Mouse (Mus musculus) embryonic facial prominence, embryonic 10.5 days (tissue): ENCODE measurements around the gene Sap30bp. TPM values are rescaled to one million over a fixed set of nuclear protein-coding genes. Genes with fewer than 3 reads are reported as not detected.
A peak's percentile ranks its signal among the peaks of the same experiment; 100 is the strongest.

Experiments
- DNase-seq: peaks from one replicate; pipeline ENCODE4 v3.0.0-alpha.2; 2017; ENCODE audit warnings: low spot score
- H3K27ac ChIP-seq: fragments of 300-500 bp; sonication (generic); replicated peaks from 2 replicates; pipeline ENCODE4 v1.5.1; 2016; ENCODE audit warnings: mild to moderate bottlenecking
- H3K27me3 ChIP-seq: fragments of 300-500 bp; sonication (generic); replicated peaks from 2 replicates; pipeline ENCODE4 v1.6.1; 2016; ENCODE audit warnings: low read depth, mild to moderate bottlenecking; ENCODE audit not compliant: poor library complexity, severe bottlenecking
- H3K36me3 ChIP-seq: fragments of 300-500 bp; sonication (generic); replicated peaks from 2 replicates; pipeline ENCODE4 v1.6.1; 2016; ENCODE audit warnings: mild to moderate bottlenecking, moderate library complexity
- H3K4me1 ChIP-seq: fragments of 300-500 bp; sonication (generic); 2 replicates; pipeline ENCODE4 v1.6.1; 2016
- H3K4me3 ChIP-seq: fragments of 300-500 bp; sonication (generic); 2 replicates; pipeline ENCODE4 v1.5.1; 2016; ENCODE audit warnings: mild to moderate bottlenecking, moderate library complexity
- H3K9me3 ChIP-seq: fragments of 300-500 bp; sonication (generic); 2 replicates; pipeline ENCODE4 v1.6.1; 2016; ENCODE audit warnings: mild to moderate bottlenecking
- WGBS: fragments of 180-500 bp; shearing (Covaris S2); methylation state at CpG from one replicate; pipeline ENCODE4 v1.1.7; 2016; 5-methylcytosine and 5-hydroxymethylcytosine counted together
- polyA plus RNA-seq: library from polyadenylated mRNA; unstranded; fragments of >200 nt; fragmentation: Nextera tagmentation; extraction: Ambion mirVana; gene quantifications from 2 replicates; pipeline ENCODE4 v1.2.1, GENCODE M21; 2016

Gene Sap30bp
- polyA plus RNA-seq, 1 experiment from 2014 or later, result 50.8 TPM

DNA sequence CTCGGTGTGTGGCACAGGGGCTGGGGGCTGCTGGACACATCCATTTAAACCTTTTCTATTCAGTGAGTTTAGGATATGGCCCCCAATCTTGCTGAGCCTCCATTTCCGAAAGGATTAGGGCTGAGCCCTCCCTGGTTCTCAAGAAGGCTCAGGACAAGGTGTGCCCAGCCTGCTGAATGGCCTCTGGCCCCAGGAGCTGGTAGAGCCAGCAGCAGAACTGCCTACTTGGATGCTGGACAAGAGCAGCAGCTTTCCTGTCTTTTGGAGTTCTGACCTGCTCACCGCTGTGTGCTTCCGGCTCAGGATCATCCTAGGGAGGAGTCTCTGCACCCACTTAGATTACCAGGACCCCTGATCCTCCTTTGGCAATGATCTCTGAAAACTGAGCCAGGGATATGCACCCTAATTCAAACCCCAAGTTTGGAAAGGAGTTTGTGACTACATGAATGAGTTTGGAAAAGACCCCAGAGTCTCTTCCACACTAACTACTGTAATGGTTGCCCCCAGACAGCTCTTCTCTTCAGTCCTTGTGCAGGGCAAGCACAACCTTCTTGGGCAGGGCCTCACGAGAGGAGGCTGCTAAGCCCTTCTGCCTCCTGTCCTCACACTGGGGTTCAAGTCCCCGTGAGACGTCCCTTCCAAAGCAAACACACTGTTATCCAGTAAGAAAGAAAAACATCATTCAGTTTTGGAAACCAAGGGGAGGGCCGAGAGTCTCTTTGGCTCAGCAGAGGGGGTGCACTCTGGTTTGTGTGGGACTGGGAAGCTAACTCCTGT, 32.3 kb upstream of the Sap30bp start:
- WGBS, result 76% methylated on average over 8 of the region's 8 CpGs
- H3K36me3 ChIP-seq, result peaks cover 32% of the 10 kb centered on the region
- peak overlapping the region; percentile 59 for H3K27ac ChIP-seq
- DNase-seq, result no peak
- H3K27me3 ChIP-seq, result no peaks in the 10 kb centered on the region
- H3K4me1 ChIP-seq, result peaks cover 68% of the 10 kb centered on the region
- no peaks in the 10 kb centered on the region for H3K9me3 ChIP-seq
- H3K4me3 ChIP-seq, result peak overlapping the region; percentile 36

DNA sequence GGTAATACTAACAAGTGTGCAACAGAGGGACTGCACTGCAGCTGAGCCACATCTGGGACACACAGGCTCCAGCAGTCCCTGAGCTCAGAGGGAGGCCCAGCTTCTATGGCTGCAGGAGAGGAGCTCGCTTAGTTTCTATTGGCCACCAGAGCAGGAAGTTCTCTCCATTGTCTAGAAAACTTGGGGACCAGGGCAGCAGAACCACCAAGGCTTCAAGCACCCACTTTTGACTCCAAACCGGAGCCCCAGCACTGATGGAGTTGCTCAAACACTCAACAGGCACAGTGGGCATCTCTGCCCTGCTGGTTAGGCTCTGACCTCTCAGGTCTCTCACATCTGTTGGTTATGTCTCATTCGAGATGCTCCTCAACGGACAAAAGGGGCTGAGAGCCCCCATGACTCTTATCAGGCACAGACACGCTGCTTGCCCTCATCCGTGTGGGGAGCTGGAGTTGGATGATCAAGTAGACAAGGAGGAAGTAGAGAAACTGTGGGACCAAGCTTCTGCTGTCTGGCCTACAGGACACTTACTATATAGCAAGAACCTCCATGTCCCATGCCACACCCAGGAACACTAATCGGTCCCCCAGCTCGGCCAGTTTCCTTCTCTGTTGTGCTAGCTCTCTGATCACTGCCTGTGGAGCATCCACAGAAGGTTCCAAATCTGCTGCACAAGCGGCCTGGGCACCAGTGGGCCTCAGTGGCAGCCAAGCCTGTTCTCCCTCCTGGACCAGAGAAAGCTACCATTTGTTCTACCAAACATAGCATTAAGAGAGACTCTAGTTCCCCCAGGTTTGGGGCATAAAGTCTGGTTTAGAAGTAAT, 31.5 kb upstream of the Sap30bp start:
- H3K4me3 ChIP-seq, result peak overlapping the region; percentile 13; the same call in 1 of the 2 replicates
- peaks cover 24% of the 10 kb centered on the region for H3K36me3 ChIP-seq
- peaks cover 75% of the 10 kb centered on the region for H3K4me1 ChIP-seq
- H3K9me3 ChIP-seq, result no peaks in the 10 kb centered on the region
- no peak for DNase-seq
- 84% methylated on average over 9 of the region's 9 CpGs for WGBS
- H3K27me3 ChIP-seq, result no peaks in the 10 kb centered on the region
- peak overlapping the region; percentile 59 for H3K27ac ChIP-seq

DNA sequence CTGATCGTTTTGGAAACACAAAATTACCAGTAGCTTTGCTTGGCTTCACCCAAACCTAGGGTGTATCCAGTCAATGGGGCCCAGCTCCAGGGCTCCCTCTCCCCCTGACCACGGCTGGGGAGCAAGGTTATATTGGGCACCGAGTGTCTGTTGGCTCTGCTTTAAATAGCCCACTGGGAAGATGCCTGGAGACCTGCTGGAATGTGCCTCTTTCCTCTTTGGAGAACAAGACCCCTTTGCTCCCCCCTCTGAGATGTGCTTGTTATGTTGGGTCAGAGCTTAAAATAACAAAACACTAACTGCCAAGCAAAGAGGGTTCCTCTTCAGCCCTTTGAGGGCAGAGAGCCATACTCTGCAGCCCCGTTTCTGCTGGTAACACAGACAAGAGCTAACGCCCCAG, 30.9 kb upstream of the Sap30bp start:
- peaks cover 75% of the 10 kb centered on the region for H3K4me1 ChIP-seq
- no peaks in the 10 kb centered on the region for H3K27me3 ChIP-seq
- 76% methylated on average over 5 of the region's 5 CpGs for WGBS
- H3K4me3 ChIP-seq, result 0 out of 2 replicates have a peak overlapping the region, but pooled peaks have one; percentile 13
- H3K36me3 ChIP-seq, result peaks cover 22% of the 10 kb centered on the region
- no peak for DNase-seq
- H3K9me3 ChIP-seq, result no peaks in the 10 kb centered on the region
- H3K27ac ChIP-seq, result peak overlapping the region; percentile 53

DNA sequence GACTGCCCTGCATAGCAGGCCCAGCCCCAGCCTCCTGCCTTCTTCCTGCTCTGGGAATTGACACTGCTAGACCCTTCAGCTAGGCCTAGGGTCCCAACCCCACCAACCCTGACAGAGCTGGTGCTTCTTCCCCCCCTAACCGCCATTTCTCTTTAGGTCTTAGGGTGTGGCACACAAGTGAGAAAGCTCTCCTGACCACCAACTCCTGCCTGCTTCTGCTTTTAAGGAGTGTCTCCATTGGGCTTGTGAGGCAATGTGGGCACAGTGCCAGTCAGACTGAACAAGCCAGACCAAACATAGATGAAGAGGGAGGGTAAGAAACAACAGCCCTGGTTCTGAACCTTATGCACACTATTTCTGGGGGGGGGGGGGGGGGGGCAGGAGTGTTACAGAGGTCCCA, 30.3 kb upstream of the Sap30bp start:
- Histone ChIP-seq H3K36me3 (peaks cover 18% of the 10 kb centered on the region; the same call in 1 of the 2 replicates), H3K27me3 (no peaks in the 10 kb centered on the region), H3K27ac (peak overlapping the region; percentile 53), H3K4me1 (peaks cover 75% of the 10 kb centered on the region), H3K4me3 (no peak overlapping the region), H3K9me3 (no peaks in the 10 kb centered on the region)
- 89% methylated on average over 1 of the region's 1 CpGs for WGBS
- no peak for DNase-seq

DNA sequence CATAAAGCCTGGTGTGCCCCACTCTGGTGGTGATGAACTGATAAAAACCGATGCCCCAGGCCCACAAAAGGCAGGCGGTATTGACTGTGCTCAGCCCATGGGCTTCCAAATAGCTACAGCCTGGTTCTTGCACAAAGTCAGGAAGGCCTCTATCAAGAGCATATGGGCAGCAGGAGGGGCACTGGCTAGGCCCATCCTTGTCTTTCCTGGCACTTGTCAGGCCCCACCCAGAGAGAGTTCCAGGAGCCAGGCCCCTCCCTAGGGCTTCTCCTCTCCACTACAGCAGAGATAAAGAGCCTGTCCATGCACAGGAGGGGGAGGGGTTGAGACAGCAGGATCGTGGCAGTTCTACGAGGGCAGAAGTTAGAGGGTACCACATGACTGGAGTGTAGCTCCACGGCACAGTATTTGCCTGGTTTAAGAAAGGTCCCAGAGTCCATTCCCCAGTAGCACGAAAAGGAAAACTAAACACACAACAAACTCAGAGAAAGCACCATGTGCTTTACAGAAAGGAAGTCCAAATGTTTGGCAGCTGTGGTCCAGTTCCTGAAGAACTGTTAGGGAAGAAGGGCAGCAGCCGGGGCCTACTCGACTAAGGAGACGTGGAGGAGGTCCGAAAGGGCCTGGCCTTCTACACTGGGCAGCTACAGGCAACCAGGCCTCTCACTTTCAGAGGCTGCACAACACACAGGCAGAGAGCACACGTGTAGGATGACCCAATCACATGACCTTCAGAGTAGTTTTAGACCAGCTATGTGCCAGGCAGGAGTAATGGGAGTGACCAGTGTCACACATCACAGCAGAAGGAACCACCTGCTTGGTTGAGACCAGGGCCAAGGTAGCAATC, 29.5 kb upstream of the Sap30bp start:
- peak overlapping the region; percentile 70 for H3K27ac ChIP-seq
- 75% methylated on average over 11 of the region's 11 CpGs for WGBS

DNA sequence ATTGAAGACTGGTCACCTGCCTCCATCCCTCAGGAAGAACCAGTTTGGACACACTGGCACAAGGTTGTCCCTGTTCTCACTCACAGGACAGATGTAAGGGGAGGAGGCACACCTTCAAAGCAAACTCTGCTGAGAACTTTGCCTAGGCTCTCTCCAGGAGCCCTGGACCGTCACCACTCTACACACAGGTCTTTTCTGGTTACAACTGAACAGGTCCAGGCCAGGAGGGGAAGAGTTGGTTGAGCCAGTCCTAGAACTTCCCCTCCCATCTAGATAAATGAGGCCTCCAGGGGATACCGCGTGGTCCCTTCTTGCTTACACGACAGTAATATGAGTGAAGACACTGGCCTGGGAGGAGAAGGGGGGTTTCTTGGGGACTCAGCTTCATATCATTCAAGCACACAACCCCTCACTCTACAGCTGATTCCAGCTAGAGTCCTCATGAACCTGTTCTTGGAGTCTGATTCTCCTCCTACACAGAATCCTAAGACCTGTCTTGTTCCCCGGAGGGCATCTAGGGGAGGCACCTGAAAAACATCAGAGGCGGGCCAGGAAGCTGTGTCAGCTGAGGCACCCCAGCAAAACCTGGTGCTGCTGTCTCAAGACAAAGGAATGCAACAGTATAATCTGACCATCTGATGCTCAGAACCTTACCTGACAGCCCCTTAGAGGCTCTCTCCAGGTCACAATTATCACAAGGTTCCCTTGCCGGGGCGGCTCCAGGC, 28.7 kb upstream of the Sap30bp start:
- H3K4me1 ChIP-seq, result peaks cover 64% of the 10 kb centered on the region
- DNase-seq, result no peak
- peak overlapping the region; percentile 25; the same call in 1 of the 2 replicates for H3K4me3 ChIP-seq
- H3K36me3 ChIP-seq, result peaks cover 29% of the 10 kb centered on the region; the same call in 1 of the 2 replicates
- H3K9me3 ChIP-seq, result no peaks in the 10 kb centered on the region
- peak overlapping the region; percentile 70 for H3K27ac ChIP-seq
- no peaks in the 10 kb centered on the region for H3K27me3 ChIP-seq
- WGBS, result 77% methylated on average over 8 of the region's 8 CpGs

More for the DNA sequence above, 29.5 kb upstream of the Sap30bp start:
- DNase-seq, result no peak
- Histone ChIP-seq H3K4me3 (no peak overlapping the region), H3K27me3 (no peaks in the 10 kb centered on the region), H3K9me3 (no peaks in the 10 kb centered on the region), H3K36me3 (peaks cover 25% of the 10 kb centered on the region; the same call in 1 of the 2 replicates), H3K4me1 (peaks cover 71% of the 10 kb centered on the region)

DNA sequence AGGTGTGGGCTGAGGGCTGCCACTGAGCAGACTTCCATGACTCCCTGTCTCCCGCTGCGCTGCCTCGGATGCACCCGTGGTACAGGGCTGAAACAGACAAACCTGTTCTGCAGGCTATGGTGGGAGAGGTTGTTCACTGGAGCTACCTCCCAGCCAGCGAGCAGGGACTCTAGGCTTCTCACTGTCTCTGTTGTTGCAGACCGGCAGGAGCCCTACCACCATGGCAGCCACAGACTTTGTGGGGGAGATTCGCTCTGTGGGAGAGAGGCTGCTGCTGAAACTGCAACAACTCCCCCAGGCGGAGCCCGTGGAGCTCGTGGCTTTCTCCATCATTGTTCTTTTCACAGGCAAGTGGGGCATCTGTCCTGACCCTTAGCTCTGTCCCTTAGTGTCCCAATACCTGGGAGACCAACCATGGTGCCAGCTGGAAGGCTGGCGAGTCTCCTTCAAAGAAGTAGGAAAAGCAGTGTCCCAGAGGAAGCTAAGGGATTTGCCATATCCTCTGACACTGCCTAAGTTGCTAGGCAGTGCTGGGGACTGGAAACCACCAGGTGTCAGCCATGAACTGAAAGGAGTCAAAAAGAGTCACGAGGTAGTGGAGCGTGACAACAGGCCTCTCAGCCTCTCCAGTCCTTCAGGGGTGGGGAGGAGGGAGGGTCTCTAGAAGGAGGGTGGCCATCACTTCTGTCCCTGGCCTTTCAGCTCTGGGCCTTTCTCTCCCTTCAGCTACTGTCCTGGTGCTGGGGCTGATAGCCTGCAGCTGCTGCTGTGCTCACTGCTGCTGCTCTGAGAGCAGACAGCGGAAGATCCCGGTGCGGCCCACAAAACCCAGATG, 27.9 kb upstream of the Sap30bp start:
- Histone ChIP-seq H3K27me3 (no peaks in the 10 kb centered on the region), H3K9me3 (no peaks in the 10 kb centered on the region), H3K4me3 (peak overlapping the region; percentile 25), H3K4me1 (peaks cover 57% of the 10 kb centered on the region), H3K27ac (peak overlapping the region; percentile 70), H3K36me3 (peaks cover 29% of the 10 kb centered on the region; the same call in 1 of the 2 replicates)
- peak; percentile 56 for DNase-seq
- 44% methylated on average over 16 of the region's 16 CpGs for WGBS

DNA sequence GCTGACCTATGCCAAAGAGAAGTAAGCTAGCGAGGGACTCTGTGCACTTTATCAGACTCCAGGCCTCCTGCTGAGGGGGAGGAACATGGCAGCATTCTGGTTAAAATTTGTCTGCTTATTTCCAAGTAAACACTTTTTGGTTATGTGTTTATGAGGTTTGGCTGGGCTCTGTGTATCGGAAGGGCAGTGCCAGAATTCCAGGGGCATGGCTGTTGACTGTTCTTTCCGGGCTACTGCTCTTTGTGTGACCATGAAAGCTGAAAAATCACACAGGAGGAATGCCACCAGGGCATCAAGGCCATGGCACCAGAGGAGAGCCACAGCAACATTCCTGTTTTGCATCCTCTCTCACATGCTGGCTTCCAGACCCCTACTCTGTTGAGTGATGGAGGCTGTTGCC, 27.0 kb upstream of the Sap30bp start:
- Histone ChIP-seq H3K4me3 (no peak overlapping the region), H3K36me3 (peaks cover 31% of the 10 kb centered on the region; the same call in 1 of the 2 replicates), H3K27me3 (no peaks in the 10 kb centered on the region), H3K9me3 (no peaks in the 10 kb centered on the region), H3K4me1 (peaks cover 47% of the 10 kb centered on the region), H3K27ac (0 out of 2 replicates have a peak overlapping the region, but pooled peaks have one; percentile 57)
- WGBS, result 84% methylated on average over 3 of the region's 3 CpGs
- DNase-seq, result no peak

DNA sequence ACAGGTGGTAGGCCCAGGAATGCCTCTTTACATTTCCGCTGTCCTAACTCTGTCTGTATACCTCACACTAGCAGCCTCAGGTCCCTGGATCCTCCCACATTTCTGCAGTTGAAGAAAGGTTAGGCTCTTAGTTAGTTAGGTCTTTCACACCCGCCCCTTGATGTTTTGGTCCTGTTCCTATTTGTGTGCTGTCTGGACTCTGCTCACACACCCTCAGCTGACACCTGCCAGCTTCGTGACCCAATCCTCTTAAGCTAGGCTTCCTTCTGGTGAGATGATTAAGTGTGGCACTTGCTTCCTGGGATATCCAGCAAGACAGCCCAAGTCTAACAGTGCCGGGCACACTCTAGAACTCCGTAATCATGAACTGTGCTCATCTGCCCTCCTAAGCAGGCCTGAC, 26.6 kb upstream of the Sap30bp start:
- 89% methylated on average over 5 of the region's 5 CpGs for WGBS
- Histone ChIP-seq H3K27ac (no peak overlapping the region), H3K36me3 (peaks cover 34% of the 10 kb centered on the region; the same call in 1 of the 2 replicates), H3K9me3 (no peaks in the 10 kb centered on the region), H3K4me1 (peaks cover 43% of the 10 kb centered on the region), H3K27me3 (no peaks in the 10 kb centered on the region), H3K4me3 (no peak overlapping the region)
- no peak for DNase-seq

DNA sequence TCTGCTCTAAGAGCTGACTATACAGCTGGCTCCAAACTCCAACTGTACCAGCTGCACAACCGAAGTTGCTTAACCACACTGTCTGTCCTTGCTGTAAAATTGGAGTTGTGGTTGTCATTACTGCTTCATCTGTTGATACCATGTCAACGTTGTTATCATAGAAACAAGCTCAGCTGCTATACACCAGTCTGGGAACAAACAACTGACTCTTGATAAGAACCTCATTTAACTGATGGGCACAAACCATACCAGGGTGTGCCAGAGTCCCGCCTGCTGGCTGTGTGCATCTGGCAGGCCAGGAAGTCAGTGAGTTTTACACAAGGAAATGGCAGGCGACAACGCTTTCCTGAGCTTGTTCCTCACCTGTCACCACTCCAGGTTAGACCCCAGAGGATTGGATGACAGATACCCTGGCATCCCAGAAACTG, 21.9 kb upstream of the Sap30bp start:
- H3K27ac ChIP-seq, result no peak overlapping the region
- 95% methylated on average over 5 of the region's 5 CpGs for WGBS
- no peak for DNase-seq
- H3K4me1 ChIP-seq, result 0 out of 2 replicates have a peak, but pooled peaks cover 2% of the 10 kb centered on the region
- no peak overlapping the region for H3K4me3 ChIP-seq
- H3K9me3 ChIP-seq, result no peaks in the 10 kb centered on the region
- no peaks in the 10 kb centered on the region for H3K27me3 ChIP-seq
- H3K36me3 ChIP-seq, result peaks cover 59% of the 10 kb centered on the region
